Mouse (Mus musculus) spleen, adult 2 months (tissue): Measurements from ENCODE around the gene Prkg1.

Experiments
- CTCF ChIP-seq: fragments of 200-500 bp; IDR thresholded peaks from 2 replicates; pipeline ENCODE4 v1.5.1; 2011; ENCODE audit warnings: mild to moderate bottlenecking, inconsistent platforms; ENCODE audit not compliant: insufficient read depth, insufficient read length, insufficient replicate concordance; ENCODE audit errors: extremely low read depth
- POLR2A ChIP-seq: fragments of 200-500 bp; IDR thresholded peaks from 2 replicates; pipeline ENCODE4 v1.6.1; 2011; ENCODE audit warnings: low read depth, low read length, inconsistent platforms

DNA sequence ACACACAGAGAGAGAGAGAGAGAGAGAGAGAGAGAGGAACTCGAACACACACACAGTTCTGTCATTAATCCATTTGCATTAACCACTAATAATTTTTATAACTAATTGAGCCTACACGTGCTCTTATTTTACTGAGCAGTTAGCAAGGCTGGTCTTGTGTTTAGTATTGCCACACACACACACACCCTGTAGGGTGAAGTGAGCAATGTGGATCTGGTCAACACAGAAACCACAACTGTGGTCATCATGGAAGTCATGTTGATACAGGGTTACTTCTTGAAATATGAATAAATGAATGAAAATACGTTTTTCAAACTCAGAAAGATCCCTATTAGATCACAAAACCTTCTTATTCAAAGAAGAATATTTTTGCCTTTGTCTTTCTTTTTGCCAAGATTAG lies 554.0 kb downstream of the Prkg1 start:
- TF ChIP-seq POLR2A = no peak
- TF ChIP-seq CTCF = no peak
